Mouse (Mus musculus): ENCODE data around the gene Plcl1.

- TF ChIP-seq CTCF (IDR thresholded peaks at IDR 0.05; ENCODE audit: low read depth) (no peak), EP300 (IDR thresholded peaks at IDR 0.05; ENCODE audit: low read depth) (no peak)
These were observed 13.2 kb downstream of the Plcl1 start for GRCm38 (mm10) chr1:55418968-55419367.

Measured in liver, embryonic 14.5 days (tissue).